Mouse (Mus musculus) forebrain, embryonic 16.5 days (tissue): ENCODE results near the gene Adam11. TPM values are rescaled to one million over a fixed set of nuclear protein-coding genes. Genes with fewer than 3 reads are reported as not detected.
A peak's percentile ranks its signal among the peaks of the same experiment; 100 is the strongest.

ENCODE experiments used
- ATAC-seq: fragments of 200-750 bp; cut with Nextera tagmentation; 2 replicates; pipeline ENCODE4 v1.8.0; 2017; ENCODE audit warnings: mild to moderate bottlenecking, moderate library complexity
- H3K27ac ChIP-seq: fragments of 300-500 bp; sonication (generic); 2 replicates; pipeline ENCODE4 v1.5.1; 2014; ENCODE audit warnings: low read length, control low read depth
- H3K27me3 ChIP-seq: fragments of 300-500 bp; sonication (generic); replicated peaks from 2 replicates; pipeline ENCODE4 v1.6.1; 2014; ENCODE audit warnings: low read length; ENCODE audit not compliant: control insufficient read depth, insufficient read depth
- H3K36me3 ChIP-seq: fragments of 300-500 bp; sonication (generic); 2 replicates; pipeline ENCODE4 v1.6.1; 2014; ENCODE audit not compliant: control insufficient read depth, insufficient read depth
- H3K4me1 ChIP-seq: fragments of 300-500 bp; sonication (generic); replicated peaks from 2 replicates; pipeline ENCODE4 v1.6.1; 2014; ENCODE audit warnings: low read length; ENCODE audit not compliant: control insufficient read depth, insufficient read depth
- H3K4me2 ChIP-seq: fragments of 300-500 bp; sonication (generic); 2 replicates; pipeline ENCODE4 v1.6.1; 2014; ENCODE audit warnings: mild to moderate bottlenecking, low read length, control low read depth
- H3K4me3 ChIP-seq: fragments of 300-500 bp; sonication (generic); replicated peaks from 2 replicates; pipeline ENCODE4 v1.5.1; 2014; ENCODE audit warnings: mild to moderate bottlenecking, low read length, control low read depth
- H3K9ac ChIP-seq: fragments of 300-500 bp; sonication (generic); replicated peaks from 2 replicates; pipeline ENCODE4 v1.6.1; 2014; ENCODE audit warnings: low read depth, low read length, control low read depth
- H3K9me3 ChIP-seq: fragments of 300-500 bp; sonication (generic); 2 replicates; pipeline ENCODE4 v1.6.1; 2016; ENCODE audit warnings: low read length; ENCODE audit not compliant: control insufficient read depth
- whole genome bisulfite sequencing: fragments of 180-500 bp; shearing (Covaris S2); extraction: QIAGEN DNeasy Blood & Tissue Kit; methylation state at CpG from one replicate; pipeline ENCODE4 v1.1.7; 2014; 5-methylcytosine and 5-hydroxymethylcytosine counted together
- polyA plus RNA-seq: library from polyadenylated mRNA; unstranded; fragments of >200 nt; fragmentation: Nextera tagmentation; extraction: Ambion mirVana; gene quantifications from 2 replicates; pipeline ENCODE4 v1.2.1, GENCODE M21; 2015

Adam11 gene
- polyA plus RNA-seq, 1 experiment from 2014 or later: 33.7 TPM

DNA sequence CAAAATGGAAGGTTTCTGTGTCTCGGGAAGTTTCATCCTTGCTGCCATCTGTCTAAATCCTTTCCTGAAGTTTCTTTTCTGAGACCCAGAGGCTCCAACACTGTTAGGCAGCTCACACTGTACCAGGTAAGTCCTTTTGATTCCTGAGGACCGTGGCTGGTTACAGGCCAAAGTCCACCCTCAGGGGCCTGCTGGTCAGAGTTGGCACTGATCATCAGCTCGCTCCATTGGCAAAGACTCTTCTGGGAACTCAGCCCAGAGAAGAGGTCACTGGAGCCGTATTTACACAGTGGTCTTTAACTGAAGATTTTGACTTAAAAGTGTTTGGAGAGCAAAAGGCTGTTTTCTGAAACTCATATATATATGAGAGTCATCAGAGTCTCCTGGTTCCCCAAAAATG lies 12.9 kb upstream of the Adam11 start:
- 76% methylated on average over 4 of the region's 4 CpGs for WGBS
- Histone ChIP-seq H3K4me2 (no peak overlapping the region), H3K27me3 (no peaks in the 10 kb centered on the region), H3K36me3 (no peaks in the 10 kb centered on the region), H3K27ac (no peak overlapping the region), H3K4me3 (no peak overlapping the region), H3K4me1 (peaks cover 4% of the 10 kb centered on the region; the same call in 1 of the 2 replicates), H3K9ac (no peak overlapping the region), H3K9me3 (no peaks in the 10 kb centered on the region)
- no peak for ATAC-seq

DNA sequence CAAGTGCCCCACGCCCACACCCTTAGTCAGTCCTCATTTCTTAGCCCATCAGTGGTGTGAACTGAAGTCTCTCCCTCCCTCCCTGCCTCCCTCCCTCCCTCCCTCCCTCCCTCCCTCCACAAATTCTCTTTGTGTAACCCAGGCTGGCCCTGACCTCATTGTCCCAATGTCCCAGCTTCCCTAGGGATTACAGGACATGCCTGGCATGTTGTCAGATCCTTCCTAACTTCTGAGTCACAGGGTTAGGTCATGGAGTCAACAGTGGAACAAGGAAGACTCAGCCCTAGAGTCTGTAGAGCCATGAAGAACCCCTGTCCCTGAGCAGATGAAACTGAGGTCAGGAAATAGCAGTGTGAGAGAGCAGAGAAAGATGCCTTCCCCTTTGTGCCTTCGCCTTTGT lies 11.5 kb upstream of the Adam11 start:
- no peaks in the 10 kb centered on the region for H3K9me3 ChIP-seq
- no peak overlapping the region for H3K9ac ChIP-seq
- H3K27ac ChIP-seq: no peak overlapping the region
- no peaks in the 10 kb centered on the region for H3K27me3 ChIP-seq
- 71% methylated on average over 2 of the region's 2 CpGs for WGBS
- no peaks in the 10 kb centered on the region for H3K36me3 ChIP-seq
- H3K4me1 ChIP-seq: peaks cover 17% of the 10 kb centered on the region
- H3K4me2 ChIP-seq: no peak overlapping the region
- ATAC-seq: no peak
- no peak overlapping the region for H3K4me3 ChIP-seq

DNA sequence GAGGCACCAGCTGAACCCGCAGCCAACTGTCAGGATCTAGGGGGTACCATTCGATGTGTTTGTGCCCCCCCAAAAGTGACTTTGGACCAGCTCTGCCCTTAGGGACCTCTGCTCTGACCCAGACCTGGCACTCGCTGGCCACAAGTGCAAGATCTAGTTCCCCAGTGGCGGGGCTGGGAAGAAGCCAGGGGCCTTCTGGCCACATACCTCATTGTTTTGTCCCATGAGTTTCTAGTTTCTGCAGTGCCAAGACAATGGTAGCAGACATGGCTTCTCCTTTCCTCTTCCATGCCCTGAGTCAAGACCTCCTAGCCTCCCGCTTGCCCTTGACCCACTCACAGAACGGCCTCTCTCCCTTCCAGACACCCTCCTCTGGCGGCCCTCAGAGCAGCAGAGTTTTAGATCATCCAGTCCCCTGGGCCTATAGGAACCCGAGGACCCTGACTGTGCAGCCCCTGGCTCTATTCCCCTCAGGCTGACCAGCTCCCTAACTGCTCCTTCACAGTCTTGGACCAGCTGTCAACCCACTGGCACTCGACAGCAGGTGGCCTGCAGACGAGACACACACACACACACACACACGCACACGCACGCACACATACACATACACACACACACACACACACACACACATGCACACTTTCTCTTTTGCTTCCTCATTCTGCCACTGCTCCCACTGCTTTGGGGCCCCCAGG lies 8.2 kb upstream of the Adam11 start:
- peak; percentile 15; the same call in 1 of the 2 replicates for ATAC-seq
- Histone ChIP-seq H3K27ac (no peak overlapping the region), H3K4me3 (no peak overlapping the region), H3K9me3 (no peaks in the 10 kb centered on the region), H3K4me1 (peaks cover 23% of the 10 kb centered on the region), H3K36me3 (no peaks in the 10 kb centered on the region), H3K9ac (no peak overlapping the region), H3K27me3 (no peaks in the 10 kb centered on the region), H3K4me2 (no peak overlapping the region)
- 64% methylated on average over 13 of the region's 13 CpGs for WGBS

GRCm38 (mm10) chr11:102753591-102754324 lies 7.5 kb upstream of the Adam11 start:
- peak; percentile 58 for ATAC-seq
- Histone ChIP-seq H3K27me3 (no peaks in the 10 kb centered on the region), H3K4me1 (peaks cover 23% of the 10 kb centered on the region), H3K4me2 (peak overlapping the region; percentile 42), H3K9me3 (no peaks in the 10 kb centered on the region), H3K27ac (no peak overlapping the region), H3K9ac (peak overlapping the region; percentile 40), H3K4me3 (peak overlapping the region; percentile 9; the same call in 1 of the 2 replicates), H3K36me3 (no peaks in the 10 kb centered on the region)
- WGBS: 37% methylated on average over 18 of the region's 18 CpGs

- Histone ChIP-seq H3K36me3 (no peaks in the 10 kb centered on the region), H3K9ac (peak overlapping the region; percentile 40), H3K4me3 (peak overlapping the region; percentile 9; the same call in 1 of the 2 replicates), H3K27ac (no peak overlapping the region), H3K27me3 (no peaks in the 10 kb centered on the region), H3K4me2 (peak overlapping the region; percentile 42), H3K4me1 (peaks cover 23% of the 10 kb centered on the region), H3K9me3 (no peaks in the 10 kb centered on the region)
- 18% methylated on average over 4 of the region's 4 CpGs for WGBS
- no peak for ATAC-seq
Measured at GRCm38 (mm10) chr11:102754416-102754815, 6.8 kb upstream of the Adam11 start.

- H3K4me2 ChIP-seq: no peak overlapping the region
- no peak for ATAC-seq
- H3K27ac ChIP-seq: no peak overlapping the region
- no peaks in the 10 kb centered on the region for H3K9me3 ChIP-seq
- H3K4me1 ChIP-seq: peaks cover 23% of the 10 kb centered on the region
- H3K27me3 ChIP-seq: no peaks in the 10 kb centered on the region
- no peaks in the 10 kb centered on the region for H3K36me3 ChIP-seq
- no peak overlapping the region for H3K4me3 ChIP-seq
- H3K9ac ChIP-seq: no peak overlapping the region
- 52% methylated on average over 7 of the region's 7 CpGs for WGBS
Measured at GRCm38 (mm10) chr11:102755391-102755790, 5.8 kb upstream of the Adam11 start.

DNA sequence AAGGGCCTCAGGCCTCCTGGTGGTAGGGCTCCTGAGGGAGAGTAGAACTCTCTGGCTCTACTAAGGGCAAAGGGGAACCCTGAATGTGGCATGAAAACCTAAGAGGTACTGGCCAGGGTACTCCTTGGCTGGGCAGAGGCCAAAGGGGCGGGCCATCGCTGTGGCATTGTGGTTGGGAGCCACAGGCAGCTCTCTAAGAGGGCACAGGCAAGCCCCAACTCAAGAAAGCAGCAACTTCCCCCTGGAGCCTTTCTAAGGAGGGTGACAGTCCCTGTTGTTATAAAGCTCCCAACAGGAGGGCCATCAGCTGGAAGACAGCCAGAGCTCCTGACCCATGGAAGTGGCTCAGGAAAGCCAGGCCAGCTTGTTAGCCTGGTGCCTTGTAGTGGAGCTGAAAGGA lies 2.3 kb upstream of the Adam11 start:
- no peaks in the 10 kb centered on the region for H3K27me3 ChIP-seq
- H3K4me3 ChIP-seq: no peak overlapping the region
- peaks cover 32% of the 10 kb centered on the region for H3K4me1 ChIP-seq
- no peak overlapping the region for H3K4me2 ChIP-seq
- ATAC-seq: no peak
- WGBS: 93% methylated on average over 2 of the region's 2 CpGs
- H3K27ac ChIP-seq: no peak overlapping the region
- H3K9ac ChIP-seq: no peak overlapping the region
- H3K36me3 ChIP-seq: no peaks in the 10 kb centered on the region
- no peaks in the 10 kb centered on the region for H3K9me3 ChIP-seq

GRCm38 (mm10) chr11:102760805-102761308 lies 382 bp upstream of the Adam11 start:
- H3K4me2 ChIP-seq: peak overlapping the region; percentile 88

DNA sequence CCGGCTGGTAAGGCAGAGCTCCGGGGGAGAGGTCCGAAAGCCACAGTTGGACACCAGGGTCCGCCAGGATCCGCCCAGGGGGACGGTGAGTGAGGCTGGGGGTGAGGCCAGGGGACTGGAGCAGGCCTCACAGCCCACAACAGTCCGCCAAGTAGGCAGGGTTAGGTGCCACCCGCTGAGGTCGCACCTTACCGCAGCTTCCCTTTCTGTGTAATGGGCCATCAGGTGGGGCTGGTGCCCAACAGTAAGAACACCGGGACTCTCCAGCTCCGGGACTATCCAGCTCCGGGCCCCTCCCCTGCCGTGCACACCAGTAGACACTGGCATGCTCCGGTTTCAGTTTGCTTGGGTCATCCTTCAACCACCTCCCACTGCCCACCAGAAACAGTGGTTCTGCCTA lies 1.0 kb downstream of the Adam11 start:
- Histone ChIP-seq H3K36me3 (no peaks in the 10 kb centered on the region), H3K4me1 (peaks cover 18% of the 10 kb centered on the region), H3K4me2 (peak overlapping the region; percentile 88), H3K27ac (no peak overlapping the region), H3K9ac (peak overlapping the region; percentile 93), H3K9me3 (no peaks in the 10 kb centered on the region), H3K27me3 (no peaks in the 10 kb centered on the region), H3K4me3 (peak overlapping the region; percentile 64)
- no peak; the same call in 1 of the 2 replicates for ATAC-seq
- WGBS: 10% methylated on average over 15 of the region's 15 CpGs

More at GRCm38 (mm10) chr11:102760805-102761308, 382 bp upstream of the Adam11 start:
- Histone ChIP-seq H3K27me3 (no peaks in the 10 kb centered on the region), H3K27ac (no peak overlapping the region), H3K4me1 (peaks cover 18% of the 10 kb centered on the region), H3K9ac (peak overlapping the region; percentile 93), H3K9me3 (no peaks in the 10 kb centered on the region), H3K36me3 (no peaks in the 10 kb centered on the region), H3K4me3 (peak overlapping the region; percentile 64)
- 15% methylated on average over 6 of the region's 6 CpGs for WGBS
- no peak; the same call in 1 of the 2 replicates for ATAC-seq
